Mouse (Mus musculus) cerebellum, adult 9-10 months (tissue): ENCODE measurements around the gene Gm11492.

Source experiments
- DNase-seq: peaks from one replicate; pipeline ENCODE4 v3.0.0; 2022

The Gm11492 gene

GRCm38 (mm10) chr11:87579713-87580112 is 13.3 kb downstream of the Gm11492 start:
- DNase-seq: no peak

- DNase-seq: no peak
Measured at GRCm38 (mm10) chr11:87580543-87581085, 14.2 kb downstream of the Gm11492 start.

DNA sequence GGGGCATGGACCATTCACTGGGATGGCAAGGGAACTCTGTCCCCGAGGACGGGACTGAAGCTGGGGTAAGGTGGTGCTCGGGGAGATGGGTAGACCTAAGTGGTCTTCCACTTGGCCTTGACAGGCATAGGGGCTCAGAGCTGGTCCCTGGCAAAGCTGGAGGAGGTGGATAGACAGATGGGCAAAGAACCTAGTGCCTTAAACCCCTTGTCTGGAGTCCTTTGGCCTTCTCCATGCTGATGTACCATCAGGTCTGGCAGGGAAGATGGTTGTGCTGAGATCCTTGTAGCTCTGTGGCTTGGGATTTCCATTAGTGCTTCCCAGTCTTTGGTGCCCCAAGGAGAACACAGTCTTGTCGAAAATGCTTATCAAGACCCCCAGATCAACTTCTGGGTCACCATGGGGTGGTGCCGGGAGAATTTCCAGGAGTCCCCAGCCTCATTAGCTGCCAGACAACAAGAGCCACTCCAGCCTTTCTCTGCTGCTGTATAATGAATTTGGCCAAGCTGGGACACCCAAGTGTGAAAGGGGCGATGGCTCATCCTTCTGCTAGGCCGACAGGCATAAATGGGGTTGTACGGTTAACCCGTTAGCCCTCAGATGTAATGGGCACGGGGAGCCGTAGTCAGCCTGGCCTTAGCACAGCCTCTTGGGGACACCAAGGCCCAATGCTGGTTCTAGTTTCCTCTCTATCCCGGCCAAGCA is 14.9 kb downstream of the Gm11492 start:
- no peak for DNase-seq

- peak; percentile 69 for DNase-seq
Measured at GRCm38 (mm10) chr11:87581933-87582710, 15.7 kb downstream of the Gm11492 start.

DNA sequence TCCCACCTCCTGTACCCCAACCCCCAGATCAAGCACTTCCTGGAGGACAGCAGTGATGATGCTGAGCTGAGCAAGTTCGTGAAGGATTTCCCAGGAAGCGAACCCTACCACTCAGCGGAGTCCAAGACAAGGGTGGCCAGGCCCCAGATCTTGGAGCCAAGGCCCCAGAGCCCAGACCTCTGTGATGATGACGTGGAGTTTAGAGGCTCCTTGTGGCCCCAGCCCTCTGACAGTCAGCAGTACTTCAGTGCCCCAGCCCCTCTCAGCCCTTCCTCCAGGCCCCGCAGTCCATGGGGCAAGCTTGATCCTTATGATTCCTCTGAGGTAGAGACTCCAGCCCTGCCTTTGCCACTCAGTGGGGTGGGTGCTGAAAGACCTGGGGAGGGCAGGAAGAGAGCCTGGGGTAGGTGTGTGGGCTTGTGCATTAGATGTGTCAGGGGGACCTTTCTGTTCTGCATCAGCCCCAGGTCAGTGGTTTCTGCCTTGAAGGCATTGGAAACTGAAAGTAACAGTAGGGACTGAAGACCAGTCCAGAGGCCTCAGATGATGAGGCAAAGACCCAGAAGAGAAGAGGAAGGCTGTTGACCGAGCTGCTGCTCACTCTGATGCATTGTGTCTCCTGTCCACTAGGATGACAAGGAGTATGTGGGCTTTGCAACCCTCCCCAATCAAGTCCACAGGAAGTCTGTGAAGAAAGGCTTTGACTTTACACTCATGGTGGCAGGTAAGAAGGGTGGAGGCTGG is 17.0 kb downstream of the Gm11492 start:
- DNase-seq: no peak

- no peak for DNase-seq
Measured at GRCm38 (mm10) chr11:87584711-87585505, 18.5 kb downstream of the Gm11492 start.

DNA sequence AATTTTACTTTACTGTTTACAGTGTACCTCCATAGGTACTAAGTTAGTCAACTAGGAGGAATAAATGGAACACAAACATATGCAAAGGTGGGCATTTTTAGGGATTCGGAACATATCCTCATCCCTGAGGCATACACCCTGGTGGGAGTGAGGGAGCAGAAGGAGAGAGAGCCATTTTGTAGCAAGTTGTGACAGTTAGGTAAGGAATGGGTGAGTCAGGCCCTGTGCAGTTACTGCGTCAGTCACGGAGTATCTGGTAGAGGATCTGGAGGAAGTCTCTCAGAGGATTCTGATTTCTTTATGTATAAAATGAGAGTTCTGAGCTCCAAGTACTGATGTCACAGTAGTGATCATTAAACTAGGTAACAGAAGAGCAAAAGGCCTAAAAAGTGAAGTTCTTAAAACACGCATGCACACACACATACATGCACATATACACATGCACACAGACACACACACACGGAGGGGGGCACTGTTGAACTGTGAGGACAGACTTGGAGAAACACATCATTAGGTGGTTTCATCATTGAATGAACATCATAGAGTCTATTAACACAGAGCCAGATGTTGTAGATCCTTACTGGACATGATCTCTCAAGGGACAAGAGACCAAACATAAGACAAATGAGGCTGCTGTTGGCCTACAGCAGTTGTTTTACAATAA is 20.9 kb downstream of the Gm11492 start:
- DNase-seq: no peak

DNA sequence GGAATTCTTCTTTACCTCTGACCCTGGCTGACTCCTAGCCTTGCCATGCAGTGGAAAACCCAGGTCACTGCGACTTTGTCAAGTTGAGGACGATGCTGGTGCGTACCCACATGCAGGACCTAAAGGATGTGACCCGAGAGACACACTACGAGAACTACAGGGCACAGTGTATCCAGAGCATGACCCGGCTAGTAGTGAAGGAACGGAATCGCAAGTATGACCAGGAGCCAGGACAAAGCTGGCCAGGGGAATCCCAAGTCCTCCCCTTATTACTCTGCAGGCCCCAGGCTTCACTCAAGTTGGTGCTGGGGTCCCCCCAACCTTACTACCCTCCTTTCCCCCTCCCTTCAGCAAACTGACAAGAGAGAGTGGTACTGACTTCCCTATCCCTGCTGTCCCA is 23.2 kb downstream of the Gm11492 start:
- DNase-seq: no peak

- DNase-seq: peak; percentile 67
Measured at GRCm38 (mm10) chr11:87590841-87591525, 24.5 kb downstream of the Gm11492 start.

GRCm38 (mm10) chr11:87591526-87592353 is 25.3 kb downstream of the Gm11492 start, which contains the start of gene Mtmr4:
TSS of gene Mtmr4 (plus strand) at chr11:87592162.
- DNase-seq: peak; percentile 100

DNA sequence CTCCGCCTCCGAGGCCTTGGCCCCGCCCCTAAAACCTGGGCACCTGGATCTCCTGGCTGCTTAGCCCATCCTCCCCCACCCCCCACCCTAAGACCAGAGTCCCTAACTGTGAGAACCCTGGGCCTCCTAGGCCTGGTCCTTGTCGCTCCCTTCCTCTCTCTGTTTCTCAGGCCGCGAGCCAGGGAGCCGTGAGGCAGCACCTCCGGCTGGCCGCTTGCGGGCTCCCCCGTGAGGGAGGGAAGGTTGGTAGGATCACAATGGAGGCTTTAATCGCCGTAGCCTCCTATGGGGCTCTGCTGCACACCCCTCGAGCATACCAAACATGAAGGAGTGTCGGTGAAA is 25.9 kb downstream of the Gm11492 start:
- DNase-seq: no peak

DNA sequence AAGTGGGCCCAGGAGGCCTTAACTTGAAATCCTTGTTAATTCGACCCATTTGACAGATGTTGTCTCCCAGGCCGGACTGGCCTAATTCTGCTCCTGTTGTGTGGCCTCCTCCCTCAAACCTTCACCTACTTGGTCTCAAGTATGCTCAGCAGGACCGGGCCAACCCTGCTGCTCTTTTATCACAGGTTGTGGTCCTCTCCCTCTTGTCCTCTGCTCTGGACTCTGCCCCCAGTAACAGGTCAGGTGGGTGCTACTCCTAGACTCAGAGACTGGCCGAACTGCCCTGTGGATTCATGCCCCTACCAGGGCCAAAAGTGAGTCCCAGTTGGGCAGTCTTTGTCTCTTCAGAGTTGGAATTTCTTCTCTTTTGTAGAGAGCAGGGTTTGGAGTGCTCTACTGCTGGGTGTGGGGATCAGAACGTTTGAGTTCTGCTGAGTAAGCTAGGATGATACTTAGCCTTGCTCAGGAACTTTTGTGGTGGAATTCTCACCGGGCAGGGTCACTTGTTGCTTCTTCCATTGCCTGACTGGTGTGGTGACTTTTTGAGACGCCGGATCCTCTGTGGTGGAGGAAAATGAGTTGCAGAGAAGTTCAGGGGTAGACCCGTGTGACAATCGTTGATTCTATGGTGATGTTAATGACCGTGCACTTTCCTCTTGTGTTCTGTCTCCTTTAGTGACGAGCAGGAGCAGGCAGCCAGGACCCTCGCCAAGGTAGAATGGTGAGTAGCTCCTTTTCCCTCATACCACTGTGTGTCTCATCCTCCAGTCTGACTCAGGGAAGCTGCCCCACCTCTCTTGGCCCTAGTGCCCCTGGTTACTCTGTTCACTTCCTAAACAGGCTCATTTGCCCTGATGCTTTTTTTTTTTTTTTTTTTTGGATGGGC is 26.5 kb downstream of the Gm11492 start:
- DNase-seq: peak; percentile 66

DNA sequence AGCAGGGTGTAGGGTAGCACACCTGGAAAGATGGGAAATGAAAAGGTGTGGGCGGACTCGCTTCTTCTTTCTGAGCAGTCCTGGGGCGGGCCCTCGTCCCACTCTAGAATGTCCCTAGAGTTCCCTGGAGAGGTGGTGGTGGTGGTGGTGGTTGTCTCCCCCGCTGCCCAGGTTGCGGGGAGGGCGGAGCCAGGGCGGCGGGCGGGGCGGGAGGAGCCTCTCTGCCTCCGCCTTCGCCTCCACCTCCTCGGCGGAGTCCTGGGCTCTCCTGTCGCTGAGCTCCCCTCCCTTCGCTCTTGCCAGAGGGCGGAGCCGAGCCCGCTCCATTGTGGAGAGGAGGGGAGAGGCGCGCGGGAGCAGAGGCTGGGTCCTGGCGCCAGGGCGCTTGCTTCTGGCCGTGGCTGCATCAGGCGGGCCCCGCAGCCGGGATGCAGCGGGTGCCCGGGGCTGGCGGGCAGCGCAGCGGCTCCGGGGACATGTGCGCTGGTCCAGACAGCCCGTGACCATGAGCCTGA is 28.9 kb downstream of the Gm11492 start:
- peak; percentile 89 for DNase-seq

- DNase-seq: peak; percentile 63
Measured at GRCm38 (mm10) chr11:87595976-87596375, 29.5 kb downstream of the Gm11492 start.

DNA sequence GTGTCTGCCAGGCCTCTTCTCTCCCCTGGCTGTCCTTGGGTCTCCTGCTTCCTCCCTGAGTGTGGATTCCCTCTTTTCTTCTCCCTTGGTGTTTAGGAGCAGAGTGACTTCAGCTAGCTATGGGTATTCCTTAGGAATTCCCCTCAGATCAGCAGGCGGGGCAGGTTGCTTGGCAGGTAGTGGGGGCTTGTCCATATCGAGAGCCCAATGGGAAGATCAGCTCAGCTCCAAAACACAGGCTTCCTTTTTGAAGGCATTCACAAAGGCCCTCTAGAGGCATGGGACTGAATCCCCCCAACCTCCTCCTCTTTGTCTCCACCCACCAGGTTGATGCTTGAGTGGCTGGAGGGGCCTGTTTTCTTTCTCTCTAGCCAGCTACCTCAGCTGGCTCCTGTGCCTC is 30.0 kb downstream of the Gm11492 start:
- peak; percentile 52 for DNase-seq

GRCm38 (mm10) chr11:87597061-87597460 is 30.6 kb downstream of the Gm11492 start:
- peak; percentile 55 for DNase-seq

DNA sequence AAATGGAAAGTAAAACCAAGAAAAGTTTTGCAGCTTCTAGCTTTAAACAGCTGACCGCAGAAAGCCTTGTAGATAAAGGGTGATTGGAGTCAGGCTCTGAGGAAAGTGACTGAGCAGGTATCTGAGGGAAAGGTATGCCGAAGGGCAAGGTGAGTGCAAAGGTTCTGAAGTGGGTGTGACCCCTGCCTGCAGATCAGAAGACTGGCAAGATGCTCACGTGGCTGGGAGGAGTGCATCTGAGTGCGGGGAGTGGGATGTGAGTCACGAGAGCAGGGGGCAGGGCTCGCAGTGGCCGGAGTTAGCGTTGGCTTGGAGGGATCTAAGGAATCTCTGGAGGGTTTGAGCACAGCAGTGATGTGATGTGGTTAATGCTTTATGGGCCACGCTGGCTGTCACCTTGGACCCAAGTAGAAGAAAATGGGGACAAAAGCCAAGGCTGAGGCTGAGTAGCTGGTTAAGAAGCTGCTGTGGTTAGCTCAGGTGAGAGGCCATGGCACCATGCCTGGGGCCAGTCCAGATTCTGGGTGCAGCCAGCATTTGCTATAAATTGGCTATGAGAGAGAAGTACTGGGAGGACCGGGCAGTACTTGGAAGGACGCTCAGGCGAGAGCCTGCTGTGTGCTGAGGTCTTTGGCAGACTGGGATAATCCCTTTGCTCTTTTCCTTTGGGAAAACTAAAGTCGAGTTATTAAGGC is 33.1 kb downstream of the Gm11492 start:
- no peak for DNase-seq

GRCm38 (mm10) chr11:87600322-87600853 is 33.9 kb downstream of the Gm11492 start:
- peak; percentile 28 for DNase-seq
